Mouse (Mus musculus) testis, adult 2 months (tissue): ENCODE measurements at regions not wholly inside any gene's neighbourhood (a gene's known extent, or its start where the extent isn't known, plus 50 kb on each side); places are given as distances from the start of the nearest gene placed in this dataset.

Source experiments
- H3K27ac ChIP-seq: fragments of 200-500 bp; 2 replicates; pipeline ENCODE4 v1.5.1; 2012; ENCODE audit warnings: low read depth, low read length; ENCODE audit not compliant: control insufficient read depth, insufficient read depth
- H3K27me3 ChIP-seq: fragments of 200-500 bp; 2 replicates; pipeline ENCODE4 v1.6.1; 2012; ENCODE audit warnings: mild to moderate bottlenecking, low read length, moderate library complexity; ENCODE audit not compliant: control insufficient read depth, insufficient read depth
- H3K36me3 ChIP-seq: fragments of 200-500 bp; 2 replicates; pipeline ENCODE4 v1.6.1; 2012; ENCODE audit warnings: mild to moderate bottlenecking, low read length; ENCODE audit not compliant: control insufficient read depth, insufficient read depth
- H3K4me1 ChIP-seq: fragments of 200-500 bp; 2 replicates; pipeline ENCODE4 v1.6.1; 2012; ENCODE audit warnings: low read length; ENCODE audit not compliant: control insufficient read depth, insufficient read depth
- H3K4me3 ChIP-seq: fragments of 200-500 bp; 2 replicates; pipeline ENCODE4 v1.5.1; 2012; ENCODE audit warnings: low read depth, mild to moderate bottlenecking, low read length, moderate library complexity, mixed read lengths; ENCODE audit not compliant: control insufficient read depth
- CTCF ChIP-seq: fragments of 200-500 bp; IDR thresholded peaks from 2 replicates; pipeline ENCODE4 v1.5.1; 2012; ENCODE audit warnings: low read depth, mild to moderate bottlenecking, inconsistent platforms, low read length, moderate library complexity; ENCODE audit not compliant: control insufficient read depth, insufficient read depth, insufficient replicate concordance
- POLR2A ChIP-seq: fragments of 200-500 bp; IDR thresholded peaks from 2 replicates; pipeline ENCODE4 v1.6.1; 2012; ENCODE audit warnings: low read depth, mild to moderate bottlenecking, inconsistent platforms, low read length, moderate library complexity; ENCODE audit not compliant: control insufficient read depth

DNA sequence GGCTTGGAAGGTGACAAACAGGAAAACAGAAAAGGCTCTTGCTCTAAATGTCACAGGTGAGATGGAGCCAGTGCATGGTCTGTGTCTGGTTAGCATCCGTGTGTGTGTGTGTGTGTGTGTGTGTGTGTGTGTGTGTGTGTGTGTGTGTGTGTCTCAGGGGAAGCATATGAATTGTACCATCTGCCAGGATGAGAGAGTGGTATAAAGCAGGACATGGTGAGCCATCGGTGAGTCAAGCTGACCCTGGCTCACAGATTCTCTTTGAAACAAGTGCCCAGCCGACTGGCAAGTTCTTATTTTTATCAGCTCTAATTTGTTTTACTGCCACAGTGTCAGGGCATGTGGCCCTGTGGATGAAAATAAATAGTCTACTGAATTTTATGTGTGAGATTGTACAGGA is 153.6 kb upstream of the Phyhipl start:
- no peaks in the 10 kb centered on the region for H3K27me3 ChIP-seq
- H3K4me3 ChIP-seq, result no peak overlapping the region
- H3K36me3 ChIP-seq, result no peaks in the 10 kb centered on the region
- H3K4me1 ChIP-seq, result no peaks in the 10 kb centered on the region
- no peak overlapping the region for H3K27ac ChIP-seq
- TF ChIP-seq POLR2A (no peak), CTCF (no peak)

- Histone ChIP-seq H3K27me3 (no peaks in the 10 kb centered on the region), H3K4me3 (no peak overlapping the region), H3K27ac (no peak overlapping the region), H3K36me3 (no peaks in the 10 kb centered on the region), H3K4me1 (no peaks in the 10 kb centered on the region)
- TF ChIP-seq POLR2A (no peak), CTCF (no peak)
These were observed 151.1 kb upstream of the Phyhipl start for GRCm38 (mm10) chr10:70806786-70807385.

DNA sequence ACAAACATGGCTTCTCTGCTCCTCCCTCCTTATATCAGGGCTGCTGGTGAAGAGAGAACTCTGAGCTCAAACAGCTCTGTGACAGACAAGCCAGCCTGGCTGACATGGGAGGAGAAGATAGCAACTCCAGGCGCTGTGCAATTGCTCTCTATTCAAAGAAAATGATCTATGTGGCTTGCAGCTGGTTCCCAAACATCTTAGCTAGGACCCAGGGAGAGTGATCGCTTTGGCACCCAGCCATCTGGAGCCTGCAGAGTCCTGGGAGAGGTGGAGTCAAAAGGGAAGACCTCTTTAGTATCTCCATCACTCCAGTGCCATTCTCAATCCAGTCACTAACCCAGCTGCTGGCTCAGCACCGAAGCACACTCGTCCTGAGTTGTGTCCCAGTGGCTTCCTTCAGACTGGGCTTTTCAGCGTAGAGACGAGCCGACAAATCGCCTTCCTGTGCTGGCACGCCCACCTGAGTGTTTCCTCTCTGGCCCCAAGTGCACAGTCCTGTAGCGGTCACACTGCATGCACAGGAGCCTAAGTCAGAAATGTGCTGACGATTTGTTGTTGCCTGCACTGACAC is 145.1 kb upstream of the Phyhipl start:
- TF ChIP-seq POLR2A (no peak), CTCF (no peak)
- Histone ChIP-seq H3K27ac (no peak overlapping the region), H3K27me3 (no peaks in the 10 kb centered on the region), H3K4me1 (no peaks in the 10 kb centered on the region), H3K36me3 (no peaks in the 10 kb centered on the region), H3K4me3 (no peak overlapping the region)

- no peaks in the 10 kb centered on the region for H3K4me1 ChIP-seq
- no peaks in the 10 kb centered on the region for H3K27me3 ChIP-seq
- TF ChIP-seq POLR2A (no peak), CTCF (no peak)
- no peak overlapping the region for H3K4me3 ChIP-seq
- no peak overlapping the region for H3K27ac ChIP-seq
- no peaks in the 10 kb centered on the region for H3K36me3 ChIP-seq
These were observed 144.1 kb upstream of the Phyhipl start for GRCm38 (mm10) chr10:70799906-70800305.

DNA sequence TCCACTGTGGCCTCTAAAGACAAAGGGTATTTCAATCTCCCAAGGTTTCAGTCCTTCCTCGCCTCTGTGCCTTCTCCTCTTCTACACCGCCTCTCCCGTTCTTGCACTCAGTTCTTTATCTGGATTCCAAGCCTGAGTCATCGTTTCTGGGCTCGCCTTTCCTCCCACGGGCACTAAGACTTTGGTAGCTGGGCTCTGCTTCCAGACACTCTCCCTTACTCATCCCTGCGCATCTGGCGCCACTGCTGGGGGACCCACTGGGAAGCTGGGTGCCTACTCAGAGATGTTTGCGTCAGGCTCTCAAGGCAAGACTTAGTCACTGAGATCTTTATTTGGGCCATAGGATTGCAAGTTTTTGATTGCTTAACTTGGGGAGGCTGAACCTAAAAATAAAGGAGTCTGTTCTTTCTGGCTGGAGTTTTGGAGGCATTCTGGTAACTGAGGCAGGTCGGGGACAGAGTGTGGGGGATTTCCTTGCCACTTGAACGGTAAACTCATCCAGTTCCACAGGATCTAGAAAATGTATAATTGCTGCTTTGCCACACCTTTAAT is 143.5 kb upstream of the Phyhipl start:
- Histone ChIP-seq H3K4me1 (no peaks in the 10 kb centered on the region), H3K27me3 (no peaks in the 10 kb centered on the region)
- no peak for TF ChIP-seq POLR2A
- no peak for TF ChIP-seq CTCF

GRCm38 (mm10) chr10:70788814-70789452 is 133.2 kb upstream of the Phyhipl start:
- Histone ChIP-seq H3K4me1 (no peaks in the 10 kb centered on the region), H3K27me3 (no peaks in the 10 kb centered on the region), H3K4me3 (no peak overlapping the region), H3K36me3 (no peaks in the 10 kb centered on the region), H3K27ac (no peak overlapping the region)
- TF ChIP-seq CTCF, result no peak
- TF ChIP-seq POLR2A, result no peak

More for the DNA sequence above, 143.5 kb upstream of the Phyhipl start:
- H3K4me3 ChIP-seq, result no peak overlapping the region
- H3K36me3 ChIP-seq, result no peaks in the 10 kb centered on the region
- H3K27ac ChIP-seq, result no peak overlapping the region

GRCm38 (mm10) chr10:70781036-70781435 is 125.3 kb upstream of the Phyhipl start:
- TF ChIP-seq POLR2A, result no peak

GRCm38 (mm10) chr10:70778596-70778995 is 122.8 kb upstream of the Phyhipl start:
- TF ChIP-seq CTCF, result no peak
- TF ChIP-seq POLR2A, result no peak
- no peak overlapping the region for H3K4me3 ChIP-seq
- H3K27me3 ChIP-seq, result no peaks in the 10 kb centered on the region
- H3K4me1 ChIP-seq, result no peaks in the 10 kb centered on the region; the same call in none of the 2 replicates
- H3K36me3 ChIP-seq, result no peaks in the 10 kb centered on the region
- no peak overlapping the region for H3K27ac ChIP-seq

More at GRCm38 (mm10) chr10:70781036-70781435, 125.3 kb upstream of the Phyhipl start:
- H3K36me3 ChIP-seq, result no peaks in the 10 kb centered on the region
- no peak overlapping the region for H3K27ac ChIP-seq
- no peaks in the 10 kb centered on the region for H3K27me3 ChIP-seq
- H3K4me3 ChIP-seq, result no peak overlapping the region
- no peaks in the 10 kb centered on the region; the same call in none of the 2 replicates for H3K4me1 ChIP-seq
